Mouse (Mus musculus): ENCODE measurements at regions not wholly inside any gene's neighbourhood (a gene's known extent, or its start where the extent isn't known, plus 50 kb on each side); places are given as distances from the start of the nearest gene placed in this dataset.

DNA sequence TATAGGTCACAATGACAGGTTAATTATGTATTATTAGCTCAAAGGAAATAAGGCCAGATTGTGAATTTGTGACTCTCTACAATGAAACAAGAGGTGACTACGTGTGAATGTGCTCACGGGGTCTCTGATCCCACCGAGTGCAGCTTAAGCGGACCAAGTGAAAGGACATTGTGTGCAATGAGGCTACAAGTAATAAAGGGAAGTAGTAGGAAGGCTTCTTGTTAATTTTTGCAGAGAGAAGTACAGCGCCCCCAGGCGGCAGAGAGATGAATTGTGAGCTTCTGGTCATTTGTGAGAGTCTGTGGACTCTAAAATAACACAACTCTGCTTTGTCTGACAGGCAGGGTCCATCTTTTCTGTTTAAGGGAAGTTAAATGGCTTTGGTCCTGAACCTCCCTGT, 73.9 kb upstream of the Gls start:
- TF ChIP-seq CTCF (IDR thresholded peaks at IDR 0.05; ENCODE audit: low read depth), result peak; percentile 52
- TF ChIP-seq EP300 (optimal IDR thresholded peaks at IDR 0.05), result no peak
